Mouse (Mus musculus) embryonic facial prominence, embryonic 13.5 days (tissue): Measurements from ENCODE around the gene Rap1gap2. TPM values are rescaled to one million over a fixed set of nuclear protein-coding genes. Genes with fewer than 3 reads are reported as not detected.

Experiments
- ATAC-seq: fragments of 200-750 bp; cut with Nextera tagmentation; 2 replicates; pipeline ENCODE4 v1.8.0; 2017; ENCODE audit warnings: low read depth; ENCODE audit not compliant: insufficient number of reproducible peaks, insufficient read depth, low FRiP score, low TSS enrichment
- H3K27ac ChIP-seq: fragments of 300-500 bp; sonication (generic); 2 replicates; pipeline ENCODE4 v1.5.1; 2015; ENCODE audit warnings: moderate library complexity, mild to moderate bottlenecking, inconsistent platforms
- H3K27me3 ChIP-seq: fragments of 300-500 bp; sonication (generic); 2 replicates; pipeline ENCODE4 v1.6.1; 2015; ENCODE audit warnings: mild to moderate bottlenecking, inconsistent platforms
- H3K36me3 ChIP-seq: fragments of 300-500 bp; sonication (generic); 2 replicates; pipeline ENCODE4 v1.6.1; 2015; ENCODE audit warnings: mild to moderate bottlenecking, inconsistent platforms
- H3K4me1 ChIP-seq: fragments of 300-500 bp; sonication (generic); 2 replicates; pipeline ENCODE4 v1.6.1; 2015; ENCODE audit warnings: inconsistent platforms
- H3K4me2 ChIP-seq: fragments of 300-500 bp; sonication (generic); 2 replicates; pipeline ENCODE4 v1.6.1; 2015; ENCODE audit warnings: moderate library complexity, mild to moderate bottlenecking, inconsistent platforms
- H3K4me3 ChIP-seq: fragments of 300-500 bp; sonication (generic); 2 replicates; pipeline ENCODE4 v1.5.1; 2015; ENCODE audit warnings: mild to moderate bottlenecking, inconsistent platforms
- H3K9ac ChIP-seq: fragments of 300-500 bp; sonication (generic); 2 replicates; pipeline ENCODE4 v1.6.1; 2015; ENCODE audit warnings: mild to moderate bottlenecking, inconsistent platforms
- H3K9me3 ChIP-seq: fragments of 300-500 bp; sonication (generic); 2 replicates; pipeline ENCODE4 v1.6.1; 2016; ENCODE audit warnings: inconsistent platforms
- WGBS: fragments of 180-500 bp; shearing (Covaris S2); methylation state at CpG from one replicate; pipeline ENCODE4 v1.1.7; 2015; ENCODE audit warnings: mixed read lengths; 5-methylcytosine and 5-hydroxymethylcytosine counted together
- polyA plus RNA-seq: library from polyadenylated mRNA; unstranded; fragments of >200 nt; fragmentation: Nextera tagmentation; extraction: Ambion mirVana; gene quantifications from 2 replicates; pipeline ENCODE4 v1.2.1, GENCODE M21; 2015

Rap1gap2 gene
- polyA plus RNA-seq, 1 experiment from 2014 or later: 1.1 TPM

GRCm38 (mm10) chr11:74468195-74468594 lies 142.5 kb downstream of the Rap1gap2 start:
- no peak for ATAC-seq
- Histone ChIP-seq H3K4me2 (no peak overlapping the region), H3K27ac (no peak overlapping the region), H3K4me1 (peaks cover 14% of the 10 kb centered on the region; the same call in 1 of the 2 replicates), H3K9ac (no peak overlapping the region), H3K4me3 (no peak overlapping the region), H3K36me3 (no peaks in the 10 kb centered on the region), H3K27me3 (no peaks in the 10 kb centered on the region), H3K9me3 (no peaks in the 10 kb centered on the region)
- 38% methylated on average over 6 of the region's 6 CpGs for WGBS

- no peaks in the 10 kb centered on the region for H3K27me3 ChIP-seq
- no peak for ATAC-seq
- no peak overlapping the region for H3K9ac ChIP-seq
- no peak overlapping the region for H3K4me3 ChIP-seq
- WGBS: 37% methylated on average over 7 of the region's 7 CpGs
- no peaks in the 10 kb centered on the region for H3K36me3 ChIP-seq
- no peaks in the 10 kb centered on the region for H3K9me3 ChIP-seq
- no peak overlapping the region for H3K4me2 ChIP-seq
- peaks cover 14% of the 10 kb centered on the region; the same call in 1 of the 2 replicates for H3K4me1 ChIP-seq
- H3K27ac ChIP-seq: no peak overlapping the region
Measured at GRCm38 (mm10) chr11:74465712-74466111, 145.0 kb downstream of the Rap1gap2 start.

- 69% methylated on average over 10 of the region's 10 CpGs for WGBS
Measured at GRCm38 (mm10) chr11:74464181-74464977, 146.3 kb downstream of the Rap1gap2 start.

GRCm38 (mm10) chr11:74462651-74463050 lies 148.1 kb downstream of the Rap1gap2 start:
- no peak overlapping the region for H3K4me2 ChIP-seq
- H3K4me1 ChIP-seq: peaks cover 7% of the 10 kb centered on the region; the same call in 1 of the 2 replicates
- ATAC-seq: no peak
- WGBS: 48% methylated on average over 2 of the region's 2 CpGs
- H3K9me3 ChIP-seq: no peaks in the 10 kb centered on the region
- H3K4me3 ChIP-seq: no peak overlapping the region
- H3K27ac ChIP-seq: no peak overlapping the region
- no peaks in the 10 kb centered on the region for H3K27me3 ChIP-seq
- no peaks in the 10 kb centered on the region for H3K36me3 ChIP-seq
- H3K9ac ChIP-seq: no peak overlapping the region

More at GRCm38 (mm10) chr11:74464181-74464977, 146.3 kb downstream of the Rap1gap2 start:
- no peak overlapping the region for H3K9ac ChIP-seq
- no peak for ATAC-seq
- H3K9me3 ChIP-seq: no peaks in the 10 kb centered on the region
- H3K27me3 ChIP-seq: no peaks in the 10 kb centered on the region
- no peak overlapping the region for H3K27ac ChIP-seq
- H3K4me3 ChIP-seq: no peak overlapping the region
- peaks cover 14% of the 10 kb centered on the region; the same call in 1 of the 2 replicates for H3K4me1 ChIP-seq
- no peak overlapping the region for H3K4me2 ChIP-seq
- H3K36me3 ChIP-seq: no peaks in the 10 kb centered on the region

- Histone ChIP-seq H3K4me2 (no peak overlapping the region), H3K4me1 (no peaks in the 10 kb centered on the region), H3K27ac (no peak overlapping the region), H3K9ac (no peak overlapping the region), H3K27me3 (no peaks in the 10 kb centered on the region), H3K4me3 (no peak overlapping the region), H3K36me3 (no peaks in the 10 kb centered on the region), H3K9me3 (no peaks in the 10 kb centered on the region)
- 85% methylated on average over 8 of the region's 8 CpGs for WGBS
- no peak for ATAC-seq
Measured at GRCm38 (mm10) chr11:74459651-74460050, 151.1 kb downstream of the Rap1gap2 start.

GRCm38 (mm10) chr11:74458400-74458799 lies 152.3 kb downstream of the Rap1gap2 start:
- WGBS: 74% methylated on average over 3 of the region's 3 CpGs

GRCm38 (mm10) chr11:74457194-74457593 lies 153.5 kb downstream of the Rap1gap2 start:
- 60% methylated on average over 10 of the region's 10 CpGs for WGBS
- Histone ChIP-seq H3K4me2 (no peak overlapping the region), H3K4me1 (no peaks in the 10 kb centered on the region), H3K27ac (no peak overlapping the region), H3K36me3 (no peaks in the 10 kb centered on the region), H3K9me3 (no peaks in the 10 kb centered on the region), H3K27me3 (no peaks in the 10 kb centered on the region), H3K9ac (no peak overlapping the region), H3K4me3 (no peak overlapping the region)
- no peak for ATAC-seq

More at GRCm38 (mm10) chr11:74458400-74458799, 152.3 kb downstream of the Rap1gap2 start:
- Histone ChIP-seq H3K4me2 (no peak overlapping the region), H3K9ac (no peak overlapping the region), H3K4me3 (no peak overlapping the region), H3K9me3 (no peaks in the 10 kb centered on the region), H3K27ac (no peak overlapping the region), H3K36me3 (no peaks in the 10 kb centered on the region), H3K27me3 (no peaks in the 10 kb centered on the region), H3K4me1 (no peaks in the 10 kb centered on the region)
- ATAC-seq: no peak

- Histone ChIP-seq H3K4me3 (no peak overlapping the region), H3K4me2 (no peak overlapping the region), H3K36me3 (no peaks in the 10 kb centered on the region), H3K4me1 (no peaks in the 10 kb centered on the region), H3K9ac (no peak overlapping the region), H3K27ac (no peak overlapping the region), H3K9me3 (peaks cover 12% of the 10 kb centered on the region; the same call in 1 of the 2 replicates), H3K27me3 (no peaks in the 10 kb centered on the region)
- no peak for ATAC-seq
- WGBS: 63% methylated on average over 4 of the region's 4 CpGs
Measured at GRCm38 (mm10) chr11:74448556-74448955, 162.2 kb downstream of the Rap1gap2 start.

GRCm38 (mm10) chr11:74447991-74448403 lies 162.7 kb downstream of the Rap1gap2 start:
- no peaks in the 10 kb centered on the region for H3K27me3 ChIP-seq
- no peak overlapping the region for H3K4me3 ChIP-seq
- H3K9me3 ChIP-seq: peaks cover 12% of the 10 kb centered on the region; the same call in 1 of the 2 replicates
- no peak overlapping the region for H3K4me2 ChIP-seq
- H3K27ac ChIP-seq: no peak overlapping the region
- H3K4me1 ChIP-seq: no peaks in the 10 kb centered on the region
- H3K9ac ChIP-seq: no peak overlapping the region
- no peaks in the 10 kb centered on the region for H3K36me3 ChIP-seq
- no peak for ATAC-seq
- 88% methylated on average over 6 of the region's 6 CpGs for WGBS

GRCm38 (mm10) chr11:74445591-74445990 lies 165.1 kb downstream of the Rap1gap2 start:
- no peak overlapping the region for H3K9ac ChIP-seq
- H3K4me2 ChIP-seq: no peak overlapping the region
- H3K27me3 ChIP-seq: no peaks in the 10 kb centered on the region
- no peak overlapping the region for H3K27ac ChIP-seq
- H3K36me3 ChIP-seq: no peaks in the 10 kb centered on the region
- no peak overlapping the region for H3K4me3 ChIP-seq
- ATAC-seq: no peak
- no peaks in the 10 kb centered on the region for H3K4me1 ChIP-seq
- WGBS: 78% methylated on average over 3 of the region's 3 CpGs
- peaks cover 12% of the 10 kb centered on the region; the same call in 1 of the 2 replicates for H3K9me3 ChIP-seq

- 87% methylated on average over 5 of the region's 5 CpGs for WGBS
- peaks cover 12% of the 10 kb centered on the region; the same call in 1 of the 2 replicates for H3K9me3 ChIP-seq
- H3K9ac ChIP-seq: no peak overlapping the region
- H3K4me1 ChIP-seq: no peaks in the 10 kb centered on the region
- ATAC-seq: no peak
- no peaks in the 10 kb centered on the region for H3K36me3 ChIP-seq
- no peak overlapping the region for H3K4me2 ChIP-seq
- no peak overlapping the region for H3K27ac ChIP-seq
- no peak overlapping the region for H3K4me3 ChIP-seq
- no peaks in the 10 kb centered on the region for H3K27me3 ChIP-seq
Measured at GRCm38 (mm10) chr11:74443924-74444256, 166.8 kb downstream of the Rap1gap2 start.
